Mouse (Mus musculus) liver, adult 2 months (tissue): ENCODE measurements around the gene Gm20388. TPM values are rescaled to one million over a fixed set of nuclear protein-coding genes. Genes with fewer than 3 reads are reported as not detected.

Source experiments
- DNase-seq: peaks from one replicate; pipeline ENCODE4 v3.0.0-alpha.2; 2011; ENCODE audit warnings: low read depth, low spot score; ENCODE audit errors: extremely low read depth
- H3K27ac ChIP-seq: fragments of 200-500 bp; replicated peaks from 2 replicates; pipeline ENCODE4 v1.5.1; 2012; ENCODE audit warnings: low read depth, mild to moderate bottlenecking, control low read depth, inconsistent platforms, low read length; ENCODE audit not compliant: insufficient read depth
- H3K27me3 ChIP-seq: fragments of 200-500 bp; 2 replicates; pipeline ENCODE4 v1.6.1; 2012; ENCODE audit warnings: mild to moderate bottlenecking, moderate library complexity, low read length, inconsistent platforms; ENCODE audit not compliant: control insufficient read depth, insufficient read depth
- H3K36me3 ChIP-seq: fragments of 200-500 bp; 2 replicates; pipeline ENCODE4 v1.6.1; 2012; ENCODE audit warnings: low read length, inconsistent platforms; ENCODE audit not compliant: control insufficient read depth, insufficient read depth
- H3K4me1 ChIP-seq: fragments of 200-500 bp; 2 replicates; pipeline ENCODE4 v1.6.1; 2011; ENCODE audit warnings: low read length; ENCODE audit not compliant: control insufficient read depth, insufficient read depth
- H3K4me3 ChIP-seq: fragments of 200-500 bp; 2 replicates; pipeline ENCODE4 v1.5.1; 2011; ENCODE audit warnings: low read depth, mild to moderate bottlenecking, control low read depth, low read length, moderate library complexity; ENCODE audit not compliant: insufficient read depth
- H3K79me2 ChIP-seq: fragments of 200-500 bp; 2 replicates; pipeline ENCODE4 v1.6.1; 2012; ENCODE audit warnings: inconsistent platforms, mild to moderate bottlenecking, low read length, moderate library complexity; ENCODE audit not compliant: control insufficient read depth, insufficient read depth
- H3K9ac ChIP-seq: fragments of 200-500 bp; 2 replicates; pipeline ENCODE4 v1.6.1; 2012; ENCODE audit warnings: low read depth, mild to moderate bottlenecking, control low read depth, inconsistent platforms, low read length
- CTCF ChIP-seq: fragments of 200-500 bp; IDR thresholded peaks from 2 replicates; pipeline ENCODE4 v1.5.1; 2011; ENCODE audit warnings: low read depth, low read length, control low read depth
- POLR2A ChIP-seq: fragments of 200-500 bp; IDR thresholded peaks from 2 replicates; pipeline ENCODE4 v1.6.1; 2011; ENCODE audit warnings: low read length, control low read depth; ENCODE audit not compliant: insufficient read depth; ENCODE audit errors: extremely low read depth
- WGBS: fragments of 180-500 bp; shearing (Covaris S2); methylation state at CpG from one replicate; pipeline ENCODE4 v1.1.7; 2018; 5-methylcytosine and 5-hydroxymethylcytosine counted together
- polyA plus RNA-seq: library from polyadenylated mRNA; depleted of rRNA; stranded (reverse); fragments of >200 nt; gene quantifications from 2 replicates; pipeline ENCODE4 v1.2.3, GENCODE M21; 2012
- total RNA-seq: library from RNA; depleted of rRNA; stranded (reverse); fragments of >200 nt; gene quantifications from 2 replicates; pipeline ENCODE4 v1.2.3, GENCODE M21; 2014

Gm20388 gene
- total and polyA plus RNA-seq, 2 experiments: 6.4 to 19.9 TPM

- Histone ChIP-seq H3K79me2 (no peaks in the 10 kb centered on the region), H3K4me1 (peaks cover 3% of the 10 kb centered on the region; the same call in 1 of the 2 replicates), H3K27ac (no peak overlapping the region), H3K4me3 (peak overlapping the region; percentile 75), H3K27me3 (no peaks in the 10 kb centered on the region), H3K36me3 (no peaks in the 10 kb centered on the region), H3K9ac (peak overlapping the region; percentile 46)
- no peak for DNase-seq
- TF ChIP-seq CTCF (no peak), POLR2A (no peak)
- WGBS: 9% methylated on average over 21 of the region's 21 CpGs
These were observed 3407.3 kb downstream of the Gm20388 start for GRCm38 (mm10) chr8:123317781-123318466.

- H3K27ac ChIP-seq: peak within 1 kb of the TSS; percentile 45; the same call in 1 of the 2 replicates
- 0% methylated on average over 24 of the region's 24 CpGs for WGBS
- DNase-seq: peak; percentile 85
These were observed 3407.8 kb downstream of the Gm20388 start, which contains the start of gene Fanca for GRCm38 (mm10) chr8:123318467-123318911. Gene Fanca (minus strand): TSS chr8:123318576.

GRCm38 (mm10) chr8:123319522-123320164 lies 3409.0 kb downstream of the Gm20388 start:
- WGBS: 22% methylated on average over 7 of the region's 7 CpGs
- peak; percentile 52 for DNase-seq
- Histone ChIP-seq H3K27me3 (no peaks in the 10 kb centered on the region), H3K27ac (no peak overlapping the region), H3K4me3 (no peak overlapping the region), H3K79me2 (no peaks in the 10 kb centered on the region), H3K9ac (no peak overlapping the region), H3K4me1 (peaks cover 3% of the 10 kb centered on the region; the same call in 1 of the 2 replicates), H3K36me3 (no peaks in the 10 kb centered on the region)
- TF ChIP-seq CTCF (peak; percentile 70), POLR2A (no peak)

More at GRCm38 (mm10) chr8:123318467-123318911, 3407.8 kb downstream of the Gm20388 start, which contains the start of gene Fanca:
- Histone ChIP-seq H3K4me3 (peak within 1 kb of the TSS; percentile 75), H3K9ac (peak within 1 kb of the TSS; percentile 68), H3K79me2 (no peaks in the 10 kb centered on the region), H3K27me3 (no peaks in the 10 kb centered on the region), H3K36me3 (no peaks in the 10 kb centered on the region), H3K4me1 (peaks cover 3% of the 10 kb centered on the region; the same call in 1 of the 2 replicates)
- TF ChIP-seq POLR2A: peak; percentile 87
- TF ChIP-seq CTCF: peak; percentile 37

- TF ChIP-seq POLR2A (no peak), CTCF (no peak)
- H3K4me1 ChIP-seq: no peaks in the 10 kb centered on the region; the same call in 1 of the 2 replicates
- WGBS: 96% methylated on average over 2 of the region's 2 CpGs
- no peak overlapping the region for H3K27ac ChIP-seq
- H3K27me3 ChIP-seq: peaks cover 4% of the 10 kb centered on the region; the same call in 1 of the 2 replicates
- H3K36me3 ChIP-seq: no peaks in the 10 kb centered on the region
- DNase-seq: no peak
- no peak overlapping the region for H3K4me3 ChIP-seq
- H3K79me2 ChIP-seq: no peaks in the 10 kb centered on the region
- H3K9ac ChIP-seq: no peak overlapping the region
These were observed 3417.9 kb downstream of the Gm20388 start for GRCm38 (mm10) chr8:123328552-123328951.

- Histone ChIP-seq H3K27ac (no peak overlapping the region), H3K9ac (no peak overlapping the region), H3K4me3 (no peak overlapping the region), H3K4me1 (no peaks in the 10 kb centered on the region; the same call in 1 of the 2 replicates), H3K27me3 (peaks cover 4% of the 10 kb centered on the region; the same call in 1 of the 2 replicates), H3K36me3 (no peaks in the 10 kb centered on the region), H3K79me2 (no peaks in the 10 kb centered on the region)
- 63% methylated on average over 4 of the region's 4 CpGs for WGBS
- DNase-seq: no peak
- no peak for TF ChIP-seq CTCF
- TF ChIP-seq POLR2A: no peak
These were observed 3418.7 kb downstream of the Gm20388 start for GRCm38 (mm10) chr8:123329350-123329749.
